Mouse (Mus musculus) cerebellum, adult 2 months (tissue): ENCODE data around the gene Rcl1.

ENCODE experiments used
- CTCF ChIP-seq: fragments of 200-500 bp; IDR thresholded peaks from 2 replicates; pipeline ENCODE4 v1.5.1; 2011; ENCODE audit warnings: low read depth, mild to moderate bottlenecking, control low read depth, low read length, moderate library complexity, borderline replicate concordance; ENCODE audit not compliant: insufficient read depth
- POLR2A ChIP-seq: fragments of 200-500 bp; IDR thresholded peaks from 2 replicates; pipeline ENCODE4 v1.6.1; 2011; ENCODE audit warnings: low read length, control low read depth, borderline replicate concordance; ENCODE audit not compliant: insufficient read depth

DNA sequence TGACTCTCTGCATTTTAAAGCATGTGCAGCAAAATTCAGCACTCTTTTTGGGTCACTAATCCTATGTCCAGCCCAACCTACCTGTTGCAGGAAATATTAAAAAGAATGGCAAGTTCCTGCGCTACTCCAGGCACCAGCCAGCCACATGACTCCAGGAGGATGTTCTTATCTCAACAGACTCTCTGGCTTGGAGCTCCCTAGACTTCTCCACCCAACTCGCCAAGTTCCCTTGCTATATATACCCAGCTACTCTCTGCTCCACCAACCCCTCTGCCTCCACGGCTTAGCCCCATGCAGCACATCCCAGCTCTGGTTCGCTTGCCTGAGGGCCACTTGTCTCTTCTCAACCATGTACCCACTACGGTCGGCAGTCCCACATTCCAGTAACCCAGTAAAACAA lies 12.5 kb upstream of the Rcl1 start:
- TF ChIP-seq CTCF (no peak), POLR2A (no peak)
